Mouse (Mus musculus) adrenal gland, postnatal 25 days (tissue): ENCODE measurements around the gene Nhlrc1. TPM values are rescaled to one million over a fixed set of nuclear protein-coding genes. Genes with fewer than 3 reads are reported as not detected.

Experiments used
- DNase-seq: peaks from one replicate; pipeline ENCODE4 v3.0.0; 2021; ENCODE audit warnings: mixed read lengths
- total RNA-seq: library from RNA; stranded (reverse); gene quantifications from 2 replicates; pipeline ENCODE4 v1.2.3, GENCODE M21; 2021

Gene Nhlrc1
- total RNA-seq, 1 experiment from 2014 or later = 6.0 TPM

- DNase-seq = no peak
Measured at GRCm38 (mm10) chr13:47001590-47001989, 13.1 kb downstream of the Nhlrc1 start.

DNA sequence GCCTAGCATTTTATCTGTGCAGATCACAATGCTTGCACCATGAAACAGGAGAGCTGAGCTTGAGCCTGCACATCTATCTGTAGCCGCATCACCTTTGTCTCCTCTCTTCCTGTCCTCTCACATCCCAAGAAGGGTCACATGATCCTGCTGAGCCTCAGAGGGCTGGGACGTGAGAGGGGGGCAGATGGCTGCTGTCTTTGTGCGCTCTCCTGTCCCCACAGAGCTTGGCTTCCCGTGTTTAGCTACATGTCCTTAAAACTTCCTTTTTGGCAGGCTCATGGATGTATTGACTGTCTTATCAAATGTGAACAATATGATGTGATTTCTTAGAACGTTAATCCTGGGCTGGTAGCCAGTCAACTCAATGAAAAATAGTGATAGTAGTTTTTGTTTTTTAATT is 15.2 kb downstream of the Nhlrc1 start:
- no peak for DNase-seq

GRCm38 (mm10) chr13:46997355-46997754 is 17.3 kb downstream of the Nhlrc1 start:
- no peak for DNase-seq

GRCm38 (mm10) chr13:46993274-46993551 is 21.4 kb downstream of the Nhlrc1 start:
- no peak for DNase-seq

- DNase-seq = no peak
Measured at GRCm38 (mm10) chr13:46992516-46993273, 22.0 kb downstream of the Nhlrc1 start.

DNA sequence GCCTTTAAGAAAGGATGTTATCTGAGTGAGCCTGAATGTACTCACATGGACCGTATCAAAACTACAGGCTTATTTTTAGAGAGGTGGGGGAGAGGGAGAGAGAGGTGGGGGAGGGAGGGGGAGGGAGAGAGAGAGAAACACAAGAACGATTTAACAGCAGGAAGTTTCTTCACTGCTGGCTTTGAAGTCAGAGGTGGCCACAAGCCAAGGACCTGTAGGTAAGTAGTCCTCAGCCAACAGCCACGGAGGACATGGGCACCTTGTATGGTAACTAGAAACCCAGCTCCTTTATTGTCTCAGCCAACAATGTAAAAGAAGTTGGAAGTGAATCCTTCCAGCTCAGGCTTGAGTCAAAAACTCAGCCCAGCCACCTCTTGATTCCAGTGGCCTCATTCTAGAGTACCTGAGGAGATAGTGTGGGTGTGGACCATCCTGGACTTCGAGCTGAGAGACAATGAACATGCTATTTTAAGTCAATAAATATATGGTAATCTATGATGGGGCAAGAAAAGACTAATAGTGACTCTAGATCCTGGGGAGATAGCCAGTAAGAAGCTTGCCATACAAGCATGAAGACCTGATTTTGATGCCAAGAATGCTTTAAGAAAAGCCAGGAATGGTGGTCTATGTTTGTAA is 24.2 kb downstream of the Nhlrc1 start:
- no peak for DNase-seq

DNA sequence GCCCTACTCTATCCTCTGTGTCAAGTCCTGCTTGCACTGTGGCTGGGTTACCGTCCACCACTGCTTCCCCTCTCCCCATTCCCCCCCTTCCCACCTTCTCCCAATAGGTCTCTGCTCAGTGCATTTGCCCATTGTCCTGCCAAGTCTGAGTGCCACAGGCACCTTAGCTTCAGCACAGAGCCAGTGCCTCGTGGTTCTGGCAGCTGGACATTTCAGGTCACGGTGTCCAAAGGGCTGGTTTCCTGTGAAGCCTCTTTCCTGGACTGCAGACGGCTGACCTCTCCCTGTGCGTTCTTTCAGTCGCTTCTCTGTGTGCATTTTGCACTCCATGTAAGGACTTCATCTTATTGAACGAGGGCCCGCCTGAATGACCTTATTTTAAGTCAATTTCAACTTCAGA is 26.7 kb downstream of the Nhlrc1 start:
- DNase-seq = no peak

DNA sequence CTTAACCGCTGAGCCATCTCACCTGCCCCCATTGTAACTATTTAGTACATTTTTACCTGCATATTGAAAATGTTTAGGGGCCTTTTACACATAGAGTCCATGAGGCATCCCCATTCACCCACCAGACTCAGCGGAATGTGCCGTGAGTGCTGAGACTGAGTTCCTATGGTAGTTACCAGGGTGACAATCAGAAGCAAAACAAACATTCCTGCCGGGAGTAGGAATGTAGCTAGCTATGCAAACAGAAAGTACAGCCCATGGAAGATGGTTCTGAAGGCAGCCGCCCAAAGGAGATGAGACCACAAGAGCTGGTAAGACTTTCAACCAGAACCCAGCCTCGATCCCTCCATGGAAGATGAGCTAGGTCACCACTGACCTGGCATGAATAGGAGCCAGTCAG is 28.4 kb downstream of the Nhlrc1 start:
- DNase-seq = no peak

- DNase-seq = no peak
Measured at GRCm38 (mm10) chr13:46983878-46984277, 30.8 kb downstream of the Nhlrc1 start.

- no peak for DNase-seq
Measured at GRCm38 (mm10) chr13:46979836-46980490, 34.7 kb downstream of the Nhlrc1 start.

- no peak for DNase-seq
Measured at GRCm38 (mm10) chr13:46976532-46976931, 38.1 kb downstream of the Nhlrc1 start.

GRCm38 (mm10) chr13:46975930-46976329 is 38.7 kb downstream of the Nhlrc1 start:
- no peak for DNase-seq

DNA sequence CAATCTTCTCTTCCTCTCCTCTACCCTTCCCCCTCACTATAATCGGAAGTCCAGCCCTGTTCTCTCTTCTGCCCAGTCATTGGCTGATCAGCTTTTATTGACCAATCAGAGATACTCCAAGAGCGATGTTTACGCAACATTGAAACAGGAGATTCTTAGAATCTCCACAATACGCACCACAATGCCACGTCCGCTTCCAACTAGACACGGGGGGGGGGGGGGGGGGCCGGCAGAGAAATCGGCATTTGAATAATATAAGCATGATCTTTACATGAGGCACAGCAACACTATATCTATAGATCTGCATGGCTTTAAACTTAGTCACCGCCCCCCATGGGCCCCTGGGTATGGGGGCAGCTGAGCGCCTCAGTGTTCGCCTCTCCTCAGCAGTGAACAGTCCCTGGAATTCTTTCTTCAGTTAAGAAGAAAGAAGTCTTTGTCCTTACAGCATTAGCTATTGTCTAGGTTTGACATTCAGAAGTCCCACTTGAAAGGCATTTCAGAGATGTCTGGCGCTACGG is 39.6 kb downstream of the Nhlrc1 start:
- no peak for DNase-seq

DNA sequence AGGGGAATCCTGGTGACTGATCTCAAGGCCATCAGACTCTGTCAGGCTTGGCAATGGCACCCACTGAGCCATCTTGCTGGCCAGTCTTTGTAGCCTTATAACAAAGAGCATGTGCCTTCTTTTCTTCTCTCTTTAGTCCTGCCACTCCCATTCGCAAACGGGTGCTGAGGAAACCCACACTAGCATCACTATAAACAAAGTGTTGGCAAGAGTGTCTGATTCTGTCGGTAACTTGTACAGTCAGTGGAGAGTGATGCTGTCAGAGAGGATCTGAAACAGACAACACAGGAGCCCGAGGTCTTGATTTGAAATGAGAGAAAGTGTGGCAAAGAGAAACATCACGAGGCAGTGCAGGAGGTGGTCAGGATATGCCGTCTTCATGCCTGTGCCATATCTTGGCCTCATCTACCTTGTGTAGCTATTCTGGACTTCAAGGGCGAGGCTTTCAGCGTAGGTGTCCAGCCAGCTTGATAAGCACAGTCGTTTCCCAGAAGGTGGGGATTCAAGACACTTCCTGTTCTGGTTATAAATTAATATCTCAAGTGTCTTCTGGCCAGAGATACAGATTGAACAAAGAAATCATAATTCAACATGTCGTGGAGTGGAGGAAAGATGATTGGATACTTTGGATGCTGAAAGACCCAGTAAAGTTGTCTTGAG is 44.2 kb downstream of the Nhlrc1 start:
- DNase-seq = no peak

DNA sequence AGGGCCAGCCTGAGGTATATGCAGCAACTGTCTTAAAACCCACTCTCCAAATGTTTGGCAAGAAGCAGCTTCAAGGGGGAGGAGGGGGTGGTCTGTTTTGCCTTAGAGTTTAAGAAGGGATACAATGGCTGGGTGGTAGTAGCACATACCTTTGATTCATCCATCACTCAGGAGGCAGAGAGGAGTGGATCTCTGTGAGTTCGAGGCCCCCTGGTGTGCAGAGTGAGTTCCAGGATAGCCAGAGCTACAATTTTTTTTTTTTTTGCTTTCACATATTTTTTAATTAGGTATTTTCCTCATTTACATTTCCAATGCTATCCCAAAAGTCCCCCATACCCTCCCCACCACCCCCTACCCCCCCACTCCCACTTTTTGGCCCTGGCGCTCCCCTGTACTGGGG is 46.0 kb downstream of the Nhlrc1 start:
- no peak for DNase-seq

- DNase-seq = no peak
Measured at GRCm38 (mm10) chr13:46967308-46967707, 47.3 kb downstream of the Nhlrc1 start.

Other genes with a start within 250 kb of the Nhlrc1 start
- 27.4 and 41.8 TPM in 2 replicates for gene Kif13a, start 85.0 kb downstream of the Nhlrc1 start, total RNA-seq
- 7.5 and 11.7 TPM in 2 replicates for gene Kdm1b, start 28.6 kb upstream of the Nhlrc1 start, total RNA-seq
- 9.2 and 10.8 TPM in 2 replicates for gene Tpmt, start 29.9 kb upstream of the Nhlrc1 start, total RNA-seq
- gene Dek, start 91.4 kb upstream of the Nhlrc1 start, total RNA-seq = 80.0 and 81.6 TPM in 2 replicates
- 2.8 and 3.9 TPM in 2 replicates for gene Rnf144b, start 107.8 kb upstream of the Nhlrc1 start, total RNA-seq